Mouse (Mus musculus): ENCODE results near the gene Olfr917.

The Olfr917 gene

DNA sequence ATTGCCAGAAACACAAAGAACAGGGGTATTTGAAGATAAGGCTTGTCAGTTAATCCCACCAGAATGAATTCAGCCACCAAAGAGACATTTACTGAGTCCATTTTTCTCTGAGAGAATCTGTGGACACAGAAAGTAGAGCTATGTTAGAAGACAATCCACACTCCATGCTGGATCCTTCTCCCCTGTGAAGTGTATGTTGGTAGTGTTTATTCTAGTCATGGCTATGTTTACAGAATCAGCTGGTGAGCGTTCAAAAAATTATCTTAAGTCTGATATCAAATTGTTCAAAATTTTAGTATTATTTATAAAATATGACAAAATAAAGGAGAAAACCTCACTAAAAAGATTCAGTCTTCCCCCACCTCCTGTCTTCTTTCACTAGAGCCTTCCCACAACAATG is at the start of gene Olfr917:
Gene Olfr917 (minus strand): TSS at position 101 of the 400 bp plus-strand sequence.
- DNase-seq, result no peak

DNA sequence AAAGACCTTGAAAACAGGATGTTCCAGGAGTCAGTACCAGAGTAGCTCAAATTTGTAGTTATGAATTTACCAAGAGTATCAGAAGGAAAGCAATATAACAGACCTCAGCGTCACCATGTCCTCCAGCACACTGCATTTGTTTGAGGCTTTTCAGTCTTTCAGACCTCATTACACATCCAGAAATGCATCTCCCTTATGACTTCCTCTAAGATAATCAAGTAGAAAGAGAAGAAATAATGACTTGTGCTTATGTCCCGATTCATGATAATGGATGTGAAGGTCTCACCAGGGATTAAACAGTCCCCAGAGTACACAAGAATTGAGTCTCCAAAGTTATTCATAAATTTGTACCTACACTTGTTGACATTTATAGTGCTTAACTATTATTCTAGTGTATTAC is 8.9 kb upstream of the Olfr917 start, which contains the start of gene Olfr918:
Gene Olfr918 (minus strand): TSS at position 101 of the 400 bp plus-strand sequence.
- DNase-seq, result no peak

DNA sequence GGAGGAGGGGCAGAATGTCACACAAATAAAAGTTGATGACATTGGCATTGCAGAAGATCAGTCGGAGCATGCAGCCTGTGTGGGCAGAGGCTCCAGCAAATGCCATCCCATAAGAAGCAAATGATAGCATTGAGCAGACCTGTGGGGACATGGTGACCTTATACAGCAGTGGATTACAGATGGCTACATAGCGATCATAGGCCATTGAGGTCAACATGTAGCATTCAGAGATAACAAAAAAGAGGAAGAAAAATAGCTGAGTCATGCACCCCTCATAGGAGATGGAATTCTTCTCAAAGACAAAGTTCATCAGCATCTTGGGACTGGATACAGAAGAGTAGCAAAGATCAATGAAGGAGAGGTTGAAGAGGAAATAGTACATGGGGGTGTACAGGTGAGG is 7.2 kb upstream of the Olfr917 start:
- no peak for DNase-seq

DNA sequence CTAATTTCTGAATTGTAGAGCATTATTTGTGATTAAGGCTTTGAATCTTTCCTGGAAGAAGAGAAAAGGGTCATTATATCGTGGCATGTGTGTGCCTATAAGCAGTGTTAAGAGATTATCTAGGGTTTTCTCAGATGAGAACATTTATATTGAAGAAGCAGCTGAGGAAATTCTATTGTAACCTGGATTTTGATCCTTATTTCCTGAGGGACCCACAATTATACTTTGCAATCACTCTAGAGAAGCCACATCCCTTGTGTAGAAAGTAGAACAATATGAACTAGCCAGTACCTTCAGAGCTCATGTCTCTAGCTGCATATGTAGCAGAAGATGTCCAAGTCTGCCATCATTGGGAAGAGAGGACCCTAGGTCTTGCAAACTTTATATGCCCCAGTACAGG is 5.9 kb downstream of the Olfr917 start, which contains the start of gene Olfr916:
Gene Olfr916 (minus strand): TSS at position 101 of the 400 bp plus-strand sequence.
- DNase-seq, result no peak

DNA sequence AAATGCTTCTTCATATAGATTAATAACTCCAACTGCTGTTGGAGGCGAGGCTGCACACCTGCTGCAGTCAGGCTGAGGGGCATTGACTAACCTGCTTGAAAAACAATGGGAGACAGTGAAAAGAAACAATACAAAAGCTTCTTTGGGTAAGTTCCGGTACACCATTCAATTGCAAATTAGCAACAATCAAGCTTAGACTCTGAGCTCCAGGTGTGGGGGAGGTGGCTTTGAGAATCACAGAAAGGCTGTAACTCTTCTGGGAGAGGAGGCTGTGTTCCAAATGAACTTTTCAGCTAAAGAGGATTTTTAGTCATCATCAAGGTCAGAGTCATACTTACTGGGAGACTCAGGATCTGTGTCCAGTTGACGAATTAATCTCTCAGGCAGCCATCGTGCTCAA is 33.2 kb downstream of the Olfr917 start:
- DNase-seq, result no peak
